ENCODE assay signal across 10 mouse cellular contexts in genomic region chr5:98410060-98410459, GRCm38 (mm10).
DNase-seq lines count a peak whose midpoint lies in the region; ATAC-seq and TF ChIP-seq lines count a peak whose summit lies in the region.
"Had no signal": no experiment of that assay in that cellular context is flagged by ENCODE, and none has a peak within 500 bp of the region (broad histone marks: within the 10 kb centered on the region; RNA-seq: fewer than 3 reads in every experiment).

No protein-coding gene starts in this region.

- no peaks in the 10 kb centered on the region for H3K4me1 ChIP-seq in kidney, postnatal 0 days (replicated peaks; ENCODE audit: insufficient read depth, low read length)
- H3K4me1 ChIP-seq in kidney, embryonic 16.5 days (ENCODE audit: insufficient read depth, low read length), result no peaks in the 10 kb centered on the region
- H3K4me1 ChIP-seq in ES-E14 (ENCODE audit: control insufficient read depth in 2 of 2, insufficient read depth in 2 of 2, low read length in 2 of 2, poor library complexity in 1 of 2), result no peaks in the 10 kb centered on the region
- no peaks in the 10 kb centered on the region for H3K4me1 ChIP-seq in heart, embryonic 11.5 days (ENCODE audit: control insufficient read depth, insufficient read depth, low read length)

- TF ChIP-seq CTCF in kidney, postnatal 0 days (IDR thresholded peaks at IDR 0.05; ENCODE audit: low read depth), result peak; percentile 62

- WGBS in kidney, postnatal 0 days, result 75% methylated on average over 2 of the region's 2 CpGs
- WGBS in kidney, embryonic 16.5 days, result 76% methylated on average over 2 of the region's 2 CpGs
- 59% methylated on average over 2 of the region's 2 CpGs for WGBS in heart, embryonic 11.5 days (ENCODE audit: insufficient replicate concordance)

- H3K9ac ChIP-seq in kidney, postnatal 0 days (ENCODE audit: low read depth, low read length), result no peak overlapping the region
- H3K9ac ChIP-seq in kidney, embryonic 16.5 days (replicated peaks; ENCODE audit: low read length), result no peak overlapping the region
- H3K9ac ChIP-seq in ES-E14 (ENCODE audit: insufficient read depth, low read depth, low read length, poor library complexity, severe bottlenecking), result no peak overlapping the region
- H3K9ac ChIP-seq in heart, embryonic 11.5 days (ENCODE audit: low read depth, low read length), result no peak overlapping the region

- H3K27ac ChIP-seq in kidney, postnatal 0 days, result no peak overlapping the region
- H3K27ac ChIP-seq in kidney, embryonic 16.5 days (ENCODE audit: low read length), result no peak overlapping the region
- no peak overlapping the region for H3K27ac ChIP-seq in ES-E14 (ENCODE audit: insufficient read depth, low read depth, low read length, poor library complexity, severe bottlenecking)
- H3K27ac ChIP-seq in heart, embryonic 11.5 days (ENCODE audit: low read depth, low read length), result no peak overlapping the region

- no peak overlapping the region for H3K4me2 ChIP-seq in kidney, postnatal 0 days (ENCODE audit: low read length)
- no peak overlapping the region for H3K4me2 ChIP-seq in kidney, embryonic 16.5 days (replicated peaks; ENCODE audit: low read depth, low read length)
- H3K4me2 ChIP-seq in heart, embryonic 11.5 days, result no peak overlapping the region

- H3K4me3 ChIP-seq in kidney, postnatal 0 days (replicated peaks; ENCODE audit: low read depth, low read length), result no peak overlapping the region
- no peak overlapping the region for H3K4me3 ChIP-seq in kidney, embryonic 16.5 days (ENCODE audit: low read length)
- H3K4me3 ChIP-seq in ES-E14 (ENCODE audit: insufficient read depth in 1 of 2, low read depth in 1 of 2, low read length in 2 of 2, poor library complexity in 1 of 2, severe bottlenecking in 1 of 2), result peak overlapping the region; percentile 28 to 58; a peak in 1 of 4 replicates
- H3K4me3 ChIP-seq in heart, embryonic 11.5 days (ENCODE audit: low read depth, low read length), result no peak overlapping the region

- H3K9me3 ChIP-seq in kidney, postnatal 0 days (replicated peaks; ENCODE audit: low read length), result no peaks in the 10 kb centered on the region
- H3K9me3 ChIP-seq in kidney, embryonic 16.5 days (ENCODE audit: low read length), result peaks cover 3% of the 10 kb centered on the region; the same call in 1 of the 2 replicates
- no peaks in the 10 kb centered on the region for H3K9me3 ChIP-seq in ES-E14 (ENCODE audit: control insufficient read depth, insufficient read depth, low read depth, low read length)
- no peaks in the 10 kb centered on the region for H3K9me3 ChIP-seq in heart, embryonic 11.5 days (replicated peaks; ENCODE audit: control insufficient read depth, low read length)

- in situ Hi-C loops in ES-E14 (cut with MboI; ENCODE audit: low sequenced_read_pairs in 2 of 2, unreplicated experiment in 2 of 2), result no loop called here

- peak; percentile 23 to 69 for DNase-seq in adrenal gland, adult (ENCODE audit: inconsistent age in 2 of 2, low spot score in 1 of 2)
- DNase-seq in adrenal gland, postnatal 4 days (ENCODE audit: low spot score in 2 of 2), result no peak
- DNase-seq in kidney, postnatal 0 days (ENCODE audit: low spot score), result peak; percentile 33
- peak; percentile 59 for DNase-seq in ES-E14 (ENCODE audit: low read depth, low spot score)
- peak; percentile 47 for DNase-seq in kidney, postnatal 10 days
- no peak for DNase-seq in right cerebral cortex, postnatal 36 days (ENCODE audit: low spot score in 2 of 2)
- DNase-seq: cerebellum, adult 18-20 months; thymus, adult 18-20 months had no signal

- ATAC-seq in kidney, postnatal 0 days (replicated peaks; ENCODE audit: low FRiP score, low read depth), result no peak
- ATAC-seq in kidney, embryonic 16.5 days (ENCODE audit: low FRiP score, low TSS enrichment), result no peak
- ATAC-seq in heart, embryonic 11.5 days (replicated peaks; ENCODE audit: insufficient number of reproducible peaks, low FRiP score, low TSS enrichment), result no peak

- no peaks in the 10 kb centered on the region for H3K36me3 ChIP-seq in kidney, postnatal 0 days (ENCODE audit: insufficient read depth, low read length)
- H3K36me3 ChIP-seq in kidney, embryonic 16.5 days (ENCODE audit: insufficient read depth, low read length), result no peaks in the 10 kb centered on the region
- H3K36me3 ChIP-seq in ES-E14 (ENCODE audit: control insufficient read depth, insufficient read depth, low read length, poor library complexity, severe bottlenecking), result no peaks in the 10 kb centered on the region
- H3K36me3 ChIP-seq in heart, embryonic 11.5 days (ENCODE audit: control insufficient read depth, insufficient read depth, low read length), result no peaks in the 10 kb centered on the region

- H3K27me3 ChIP-seq in kidney, postnatal 0 days (ENCODE audit: insufficient read depth, low read length), result no peaks in the 10 kb centered on the region
- no peaks in the 10 kb centered on the region for H3K27me3 ChIP-seq in kidney, embryonic 16.5 days (ENCODE audit: insufficient read depth, low read length)
- H3K27me3 ChIP-seq in heart, embryonic 11.5 days (ENCODE audit: control insufficient read depth, insufficient read depth, low read length), result no peaks in the 10 kb centered on the region

TF ChIP-seq in ES-E14, 5 proteins besides CTCF, POLR2A, EP300 and RAD21:
- TF ChIP-seq CHD2 (IDR thresholded peaks at IDR 0.05; ENCODE audit: low read depth, low read length) (no peak), MAFK (IDR thresholded peaks at IDR 0.05; ENCODE audit: insufficient read depth, low read depth, low read length) (no peak), ZC3H11A (IDR thresholded peaks at IDR 0.05; ENCODE audit: borderline replicate concordance, low read depth, low read length) (no peak), ZNF384 (IDR thresholded peaks at IDR 0.05; ENCODE audit: low read depth, low read length) (no peak), HCFC1 (IDR thresholded peaks at IDR 0.05; ENCODE audit: borderline replicate concordance, insufficient read depth, low read length) (no peak)

Comparison
In these comparisons a context has a peak if more than half of its experiments do, and no peak if none do; other contexts are left out.
1. DNase-seq: peak in adrenal gland, adult (2 of 2), kidney, postnatal 0 days (single experiment), ES-E14 (single experiment) and kidney, postnatal 10 days (single experiment); none in adrenal gland, postnatal 4 days (0 of 2) and right cerebral cortex, postnatal 36 days (0 of 2).
2. H3K4me3 ChIP-seq: peak in ES-E14 (2 of 2); none in kidney, postnatal 0 days (single experiment), kidney, embryonic 16.5 days (single experiment) and heart, embryonic 11.5 days (single experiment).